Mouse (Mus musculus) kidney, adult 2 months (tissue): ENCODE data around the gene Mavs.

Experiments used
- CTCF ChIP-seq: fragments of 200-500 bp; conservative IDR thresholded peaks from 2 replicates; pipeline ENCODE4 v1.5.1; 2011; ENCODE audit warnings: low read depth, mild to moderate bottlenecking, control low read depth, low read length, moderate library complexity, mixed read lengths; ENCODE audit not compliant: insufficient read depth, insufficient read length
- POLR2A ChIP-seq: fragments of 200-500 bp; IDR thresholded peaks from one replicate; pipeline ENCODE4 v1.6.1; 2011; ENCODE audit warnings: low read depth, low read length, control low read depth

GRCm38 (mm10) chr2:131213773-131214172 is 20.1 kb upstream of the Mavs start:
- TF ChIP-seq CTCF (no peak), POLR2A (no peak)
